Mouse (Mus musculus) CD8-positive naive resting alpha-beta T cell, adult 2 months (primary cell): ENCODE results near the gene Nuak1.
A peak's percentile ranks its signal among the peaks of the same experiment; 100 is the strongest.
"Not testable (repeated sequence)": the region's sequence is repeated elsewhere in the genome, so short reads cannot be mapped to it uniquely, and the experiment has no call there.

ENCODE experiments used
- DNase-seq, 2 experiments: peaks; one replicate each; pipeline ENCODE4 v3.0.0; 2022; ENCODE audit warnings: low read depth in 2 of 2, low spot score in 2 of 2

Nuak1 gene

GRCm38 (mm10) chr10:84440541-84441433 is at the start of gene Nuak1:
Gene Nuak1 (minus strand): TSS chr10:84440597.
- DNase-seq, result peak; percentile 35 to 49

- DNase-seq, result no peak
Observed at GRCm38 (mm10) chr10:84490115-84490514, 49.7 kb upstream of the Nuak1 start.

- DNase-seq, result peak; percentile 43 to 70
Observed at GRCm38 (mm10) chr10:84488315-84488714, 47.9 kb upstream of the Nuak1 start.

GRCm38 (mm10) chr10:84484661-84485060 is 44.3 kb upstream of the Nuak1 start:
- DNase-seq, result no peak

- no peak for DNase-seq
Observed at GRCm38 (mm10) chr10:84483553-84483952, 43.2 kb upstream of the Nuak1 start.

- DNase-seq, result no peak
Observed at GRCm38 (mm10) chr10:84483069-84483468, 42.7 kb upstream of the Nuak1 start.

- DNase-seq, result not testable (repeated sequence)
Observed at GRCm38 (mm10) chr10:84482418-84482817, 42.0 kb upstream of the Nuak1 start.

- DNase-seq, result no peak
Observed at GRCm38 (mm10) chr10:84481327-84481671, 40.9 kb upstream of the Nuak1 start.

- no peak for DNase-seq
Observed at GRCm38 (mm10) chr10:84480667-84481326, 40.4 kb upstream of the Nuak1 start.

GRCm38 (mm10) chr10:84480146-84480545 is 39.7 kb upstream of the Nuak1 start:
- DNase-seq, result no peak

GRCm38 (mm10) chr10:84477613-84478076 is 37.2 kb upstream of the Nuak1 start:
- DNase-seq, result no peak

- no peak for DNase-seq
Observed at GRCm38 (mm10) chr10:84477045-84477612, 36.7 kb upstream of the Nuak1 start.

- DNase-seq, result no peak
Observed at GRCm38 (mm10) chr10:84467555-84468164, 27.3 kb upstream of the Nuak1 start.

GRCm38 (mm10) chr10:84465511-84465910 is 25.1 kb upstream of the Nuak1 start:
- no peak for DNase-seq

- DNase-seq, result no peak
Observed at GRCm38 (mm10) chr10:84460420-84461101, 20.2 kb upstream of the Nuak1 start.

- no peak for DNase-seq
Observed at GRCm38 (mm10) chr10:84458094-84458493, 17.7 kb upstream of the Nuak1 start.

GRCm38 (mm10) chr10:84457539-84457938 is 17.1 kb upstream of the Nuak1 start:
- no peak for DNase-seq

- DNase-seq, result no peak
Observed at GRCm38 (mm10) chr10:84456632-84457320, 16.4 kb upstream of the Nuak1 start.

GRCm38 (mm10) chr10:84451883-84452282 is 11.5 kb upstream of the Nuak1 start:
- DNase-seq, result no peak

GRCm38 (mm10) chr10:84450654-84451053 is 10.3 kb upstream of the Nuak1 start:
- DNase-seq, result peak; percentile 23 to 31
